Mouse (Mus musculus) cerebellum, adult 2 months (tissue): ENCODE measurements around the gene Gm6899. TPM values are rescaled to one million over a fixed set of nuclear protein-coding genes. Genes with fewer than 3 reads are reported as not detected.

ENCODE experiments used
- DNase-seq, 2 experiments: peaks; one replicate each; pipeline ENCODE4 v3.0.0; 2021
- H3K27ac ChIP-seq: fragments of 200-500 bp; 2 replicates; pipeline ENCODE4 v1.5.1; 2012; ENCODE audit warnings: low read length, control low read depth, inconsistent platforms; ENCODE audit not compliant: insufficient read depth
- H3K27me3 ChIP-seq: fragments of 200-500 bp; 2 replicates; pipeline ENCODE4 v1.6.1; 2012; ENCODE audit warnings: inconsistent platforms, mild to moderate bottlenecking, low read length, moderate library complexity; ENCODE audit not compliant: control insufficient read depth, insufficient read depth
- H3K4me1 ChIP-seq: fragments of 200-500 bp; 2 replicates; pipeline ENCODE4 v1.6.1; 2011; ENCODE audit warnings: low read length; ENCODE audit not compliant: control insufficient read depth, insufficient read depth
- H3K4me3 ChIP-seq: fragments of 200-500 bp; replicated peaks from 2 replicates; pipeline ENCODE3; 2011; ENCODE audit warnings: mild to moderate bottlenecking, low read depth, low read length, control low read depth; ENCODE audit not compliant: insufficient read depth
- CTCF ChIP-seq: fragments of 200-500 bp; IDR thresholded peaks from 2 replicates; pipeline ENCODE4 v1.5.1; 2011; ENCODE audit warnings: low read depth, mild to moderate bottlenecking, control low read depth, low read length, moderate library complexity, borderline replicate concordance; ENCODE audit not compliant: insufficient read depth
- POLR2A ChIP-seq: fragments of 200-500 bp; IDR thresholded peaks from 2 replicates; pipeline ENCODE4 v1.6.1; 2011; ENCODE audit warnings: low read length, control low read depth, borderline replicate concordance; ENCODE audit not compliant: insufficient read depth
- WGBS: fragments of 180-500 bp; shearing (Covaris S2); methylation state at CpG from one replicate; pipeline ENCODE4 v1.1.7; 2018; 5-methylcytosine and 5-hydroxymethylcytosine counted together
- polyA plus RNA-seq: library from polyadenylated mRNA; depleted of rRNA; stranded (reverse); fragments of >200 nt; gene quantifications from 2 replicates; pipeline ENCODE4 v1.2.3, GENCODE M21; 2012; rRNA removed

Gene Gm6899
- not detected in 2 replicates for polyA plus RNA-seq

- Histone ChIP-seq H3K4me3 (peak within 1 kb of the TSS; percentile 32), H3K27ac (no peak within 1 kb of the TSS), H3K27me3 (no peaks in the 10 kb centered on the region; the same call in 1 of the 2 replicates), H3K4me1 (no peaks in the 10 kb centered on the region)
- DNase-seq, result peak; percentile 30 to 33
- TF ChIP-seq POLR2A, result no peak
- no peak for TF ChIP-seq CTCF
- WGBS, result 6% methylated on average over 60 of the region's 60 CpGs
Observed at GRCm38 (mm10) chr11:26593061-26594059, at the start of gene Gm6899, which contains the start of gene Vrk2. TSS of gene Gm6899 (plus strand) at chr11:26593241. TSS of gene Vrk2 (minus strand) at chr11:26593999.

- WGBS, result 95% methylated on average over 3 of the region's 3 CpGs
Observed at GRCm38 (mm10) chr11:26551551-26551950, 41.5 kb upstream of the Gm6899 start.

GRCm38 (mm10) chr11:26585409-26586366 is 7.4 kb upstream of the Gm6899 start:
- Histone ChIP-seq H3K27ac (no peak overlapping the region), H3K4me3 (no peak overlapping the region), H3K4me1 (peaks cover 9% of the 10 kb centered on the region), H3K27me3 (no peaks in the 10 kb centered on the region)
- peak in 1 of 2 experiments; percentile 1 for DNase-seq
- WGBS, result 58% methylated on average over 17 of the region's 17 CpGs
- TF ChIP-seq POLR2A, result no peak
- no peak for TF ChIP-seq CTCF

More at GRCm38 (mm10) chr11:26551551-26551950, 41.5 kb upstream of the Gm6899 start:
- Histone ChIP-seq H3K4me1 (no peaks in the 10 kb centered on the region), H3K4me3 (no peak overlapping the region), H3K27ac (no peak overlapping the region), H3K27me3 (no peaks in the 10 kb centered on the region)
- TF ChIP-seq POLR2A (no peak), CTCF (no peak)
- DNase-seq, result no peak

- no peak for TF ChIP-seq CTCF
- no peak for TF ChIP-seq POLR2A
- no peak overlapping the region for H3K4me3 ChIP-seq
- peak; percentile 43 to 66 for DNase-seq
- H3K27me3 ChIP-seq, result no peaks in the 10 kb centered on the region
- 31% methylated on average over 6 of the region's 6 CpGs for WGBS
- H3K4me1 ChIP-seq, result peaks cover 9% of the 10 kb centered on the region
- no peak overlapping the region for H3K27ac ChIP-seq
Observed at GRCm38 (mm10) chr11:26586367-26587183, 6.5 kb upstream of the Gm6899 start.

- Histone ChIP-seq H3K4me1 (peaks cover 9% of the 10 kb centered on the region), H3K4me3 (no peak overlapping the region), H3K27ac (no peak overlapping the region), H3K27me3 (no peaks in the 10 kb centered on the region)
- DNase-seq, result no peak
- TF ChIP-seq POLR2A (no peak), CTCF (no peak)
- WGBS, result 82% methylated on average over 1 of the region's 1 CpGs
Observed at GRCm38 (mm10) chr11:26587184-26587524, 5.9 kb upstream of the Gm6899 start.

GRCm38 (mm10) chr11:26592395-26593053 is 517 bp upstream of the Gm6899 start:
- no peaks in the 10 kb centered on the region for H3K4me1 ChIP-seq
- DNase-seq, result no peak
- H3K27ac ChIP-seq, result no peak overlapping the region
- TF ChIP-seq CTCF (no peak), POLR2A (no peak)
- 63% methylated on average over 6 of the region's 6 CpGs for WGBS
- H3K4me3 ChIP-seq, result no peak overlapping the region
- no peaks in the 10 kb centered on the region; the same call in 1 of the 2 replicates for H3K27me3 ChIP-seq
